Mouse (Mus musculus) heart, embryonic 10.5 days (tissue): ENCODE results near the gene Rhod. TPM values are rescaled to one million over a fixed set of nuclear protein-coding genes. Genes with fewer than 3 reads are reported as not detected.
"Not testable (repeated sequence)": the region's sequence is repeated elsewhere in the genome, so short reads cannot be mapped to it uniquely, and the experiment has no call there.

Experiments used
- DNase-seq: peaks from one replicate; pipeline ENCODE4 v3.0.0-alpha.2; 2017; ENCODE audit warnings: low spot score
- H3K27ac ChIP-seq: fragments of 300-500 bp; sonication (generic); 2 replicates; pipeline ENCODE4 v1.5.1; 2016; ENCODE audit warnings: mild to moderate bottlenecking
- H3K27me3 ChIP-seq: fragments of 300-500 bp; sonication (generic); 2 replicates; pipeline ENCODE4 v1.6.1; 2016; ENCODE audit warnings: mild to moderate bottlenecking; ENCODE audit not compliant: poor library complexity, insufficient read depth, severe bottlenecking
- H3K36me3 ChIP-seq: fragments of 300-500 bp; sonication (generic); 2 replicates; pipeline ENCODE4 v1.6.1; 2016; ENCODE audit warnings: mild to moderate bottlenecking, moderate library complexity
- H3K4me1 ChIP-seq: fragments of 300-500 bp; sonication (generic); 2 replicates; pipeline ENCODE4 v1.6.1; 2016; ENCODE audit warnings: mild to moderate bottlenecking
- H3K4me3 ChIP-seq: fragments of 300-500 bp; sonication (generic); 2 replicates; pipeline ENCODE4 v1.5.1; 2016; ENCODE audit warnings: mild to moderate bottlenecking, moderate library complexity
- H3K9me3 ChIP-seq: fragments of 300-500 bp; sonication (generic); 2 replicates; pipeline ENCODE4 v1.6.1; 2016; ENCODE audit warnings: mild to moderate bottlenecking, moderate library complexity
- WGBS: fragments of 180-500 bp; shearing (Covaris S2); methylation state at CpG from one replicate; pipeline ENCODE4 v1.1.7; 2016; 5-methylcytosine and 5-hydroxymethylcytosine counted together
- polyA plus RNA-seq: library from polyadenylated mRNA; unstranded; fragments of >200 nt; fragmentation: Nextera tagmentation; extraction: Ambion mirVana; gene quantifications from 2 replicates; pipeline ENCODE4 v1.2.1, GENCODE M21; 2016

Rhod gene
- polyA plus RNA-seq, 1 experiment from 2014 or later = 28.9 TPM

GRCm38 (mm10) chr19:4396081-4396997, 42.9 kb downstream of the Rhod start:
- Histone ChIP-seq H3K9me3 (no peaks in the 10 kb centered on the region), H3K4me3 (peak overlapping the region; percentile 98), H3K27ac (peak overlapping the region; percentile 99), H3K27me3 (no peaks in the 10 kb centered on the region), H3K4me1 (peaks cover 20% of the 10 kb centered on the region), H3K36me3 (peaks cover 13% of the 10 kb centered on the region; the same call in 1 of the 2 replicates)
- under 1% methylated on average over 78 of the region's 80 CpGs for WGBS
- DNase-seq = peak; percentile 76

- H3K27ac ChIP-seq = no peak overlapping the region
- H3K27me3 ChIP-seq = no peaks in the 10 kb centered on the region
- H3K4me3 ChIP-seq = no peak overlapping the region
- H3K9me3 ChIP-seq = no peaks in the 10 kb centered on the region
- peaks cover 54% of the 10 kb centered on the region for H3K36me3 ChIP-seq
- no peak for DNase-seq
- H3K4me1 ChIP-seq = no peaks in the 10 kb centered on the region
Measured at GRCm38 (mm10) chr19:4387276-4387675, 52.0 kb downstream of the Rhod start.

- no peak overlapping the region for H3K27ac ChIP-seq
- no peaks in the 10 kb centered on the region for H3K4me1 ChIP-seq
- WGBS = 82% methylated on average over 4 of the region's 4 CpGs
- peaks cover 40% of the 10 kb centered on the region; the same call in 1 of the 2 replicates for H3K36me3 ChIP-seq
- no peak for DNase-seq
- H3K27me3 ChIP-seq = no peaks in the 10 kb centered on the region
- no peaks in the 10 kb centered on the region for H3K9me3 ChIP-seq
- no peak overlapping the region for H3K4me3 ChIP-seq
Measured at GRCm38 (mm10) chr19:4385026-4385425, 54.2 kb downstream of the Rhod start.

GRCm38 (mm10) chr19:4384322-4384721, 54.9 kb downstream of the Rhod start:
- Histone ChIP-seq H3K4me3 (no peak overlapping the region), H3K9me3 (no peaks in the 10 kb centered on the region), H3K27me3 (no peaks in the 10 kb centered on the region), H3K27ac (no peak overlapping the region), H3K36me3 (peaks cover 41% of the 10 kb centered on the region; the same call in 1 of the 2 replicates), H3K4me1 (no peaks in the 10 kb centered on the region)
- DNase-seq = no peak
- 53% methylated on average over 1 of the region's 1 CpGs for WGBS

GRCm38 (mm10) chr19:4383306-4383705, 55.9 kb downstream of the Rhod start:
- Histone ChIP-seq H3K27ac (no peak overlapping the region), H3K9me3 (no peaks in the 10 kb centered on the region), H3K4me1 (no peaks in the 10 kb centered on the region), H3K4me3 (no peak overlapping the region), H3K27me3 (no peaks in the 10 kb centered on the region), H3K36me3 (peaks cover 42% of the 10 kb centered on the region)
- DNase-seq = no peak

GRCm38 (mm10) chr19:4382303-4382702, 56.9 kb downstream of the Rhod start:
- not testable (repeated sequence) for H3K4me3 ChIP-seq, H3K27me3 ChIP-seq, DNase-seq, H3K9me3 ChIP-seq, H3K27ac ChIP-seq, H3K4me1 ChIP-seq
- WGBS = 94% methylated on average over 1 of the region's 1 CpGs
- H3K36me3 ChIP-seq = peaks cover 35% of the 10 kb centered on the region

Other genes with a start within 250 kb of the Rhod start
- 0.94 and 1.5 TPM in 2 replicates for gene Tbc1d10c, start 248.1 kb downstream of the Rhod start, polyA plus RNA-seq
- 876 and 946 TPM in 2 replicates for gene Ppp1ca, start 247.4 kb downstream of the Rhod start, polyA plus RNA-seq
- gene Rad9a, start 237.8 kb downstream of the Rhod start, polyA plus RNA-seq = 33.0 and 40.0 TPM in 2 replicates
- 2.1 and 3.4 TPM in 2 replicates for gene Clcf1, start 225.2 kb downstream of the Rhod start, polyA plus RNA-seq
- gene AC109138.7, start 225.1 kb downstream of the Rhod start, polyA plus RNA-seq = not detected in 2 replicates
- gene Pold4, start 207.5 kb downstream of the Rhod start, polyA plus RNA-seq = 15.5 and 18.7 TPM in 2 replicates
- 2.9 and 3.5 TPM in 2 replicates for gene Ssh3, start 170.3 kb downstream of the Rhod start, polyA plus RNA-seq
- gene Ankrd13d, start 156.3 kb downstream of the Rhod start, polyA plus RNA-seq = 1.9 and 3.6 TPM in 2 replicates
- 12.0 and 16.5 TPM in 2 replicates for gene Grk2, start 133.2 kb downstream of the Rhod start, polyA plus RNA-seq
- gene Kdm2a, start 41.1 kb downstream of the Rhod start, polyA plus RNA-seq = 52.3 and 53.6 TPM in 2 replicates
- 0.89 and 0.97 TPM in 2 replicates for gene Syt12, start 38.0 kb upstream of the Rhod start, polyA plus RNA-seq
- not detected in 2 replicates for gene 2010003K11Rik, start 59.2 kb upstream of the Rhod start, polyA plus RNA-seq
- gene Pcx, start 71.0 kb upstream of the Rhod start, polyA plus RNA-seq = 21.4 and 25.3 TPM in 2 replicates
- 4.4 and 7.2 TPM in 2 replicates for gene Lrfn4, start 176.2 kb upstream of the Rhod start, polyA plus RNA-seq
- 53.1 and 61.9 TPM in 2 replicates for gene Rce1, start 186.2 kb upstream of the Rhod start, polyA plus RNA-seq